Mouse (Mus musculus): Measurements from ENCODE around the gene Pea15a. TPM values are rescaled to one million over a fixed set of nuclear protein-coding genes. Genes with fewer than 3 reads are reported as not detected.

Gene Pea15a
- total RNA-seq, 2 experiments from 2014 or later: 92.5 to 94.7 TPM

DNA sequence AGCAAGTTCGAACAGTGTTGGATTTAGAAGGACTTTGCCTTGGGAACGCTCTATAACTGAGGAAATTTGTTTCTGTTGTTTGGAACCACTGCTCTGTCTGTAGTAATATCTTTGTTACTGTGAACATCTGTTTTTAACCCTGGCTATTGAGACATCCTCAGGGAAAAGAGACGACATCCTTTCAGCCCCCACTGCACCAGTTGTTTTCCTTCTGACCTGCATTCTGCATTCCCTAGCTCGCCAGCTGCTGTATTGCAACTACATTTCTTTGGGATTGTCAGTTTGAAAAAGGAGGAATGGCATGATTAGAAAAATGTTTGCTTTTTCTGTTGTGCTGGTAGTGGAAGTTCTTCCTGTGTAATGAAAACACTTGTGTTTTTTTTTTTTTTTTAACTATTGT is 25.7 kb downstream of the Pea15a start:
- DNase-seq (ENCODE audit: low spot score in 2 of 2): no peak

DNA sequence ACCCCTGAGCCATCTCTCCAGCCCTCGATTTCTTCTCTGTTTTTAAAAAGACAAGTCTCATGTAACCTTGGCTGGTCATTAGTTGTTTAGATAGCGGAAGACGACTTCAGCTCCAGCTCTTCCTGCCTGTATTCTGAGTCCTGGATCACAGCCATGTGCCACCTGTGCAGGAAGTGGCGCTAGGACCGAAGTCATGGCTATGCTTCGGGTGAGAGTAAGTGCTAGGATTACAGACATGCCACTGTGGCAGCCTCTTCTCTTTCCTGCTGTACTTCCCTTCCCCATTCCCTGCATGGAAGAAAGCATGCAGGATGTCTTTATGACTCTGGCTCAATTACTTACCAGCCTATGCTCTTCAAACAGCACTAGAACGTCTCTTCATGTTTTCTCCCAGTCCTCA is 27.5 kb downstream of the Pea15a start:
- DNase-seq (ENCODE audit: low spot score in 2 of 2): no peak

DNA sequence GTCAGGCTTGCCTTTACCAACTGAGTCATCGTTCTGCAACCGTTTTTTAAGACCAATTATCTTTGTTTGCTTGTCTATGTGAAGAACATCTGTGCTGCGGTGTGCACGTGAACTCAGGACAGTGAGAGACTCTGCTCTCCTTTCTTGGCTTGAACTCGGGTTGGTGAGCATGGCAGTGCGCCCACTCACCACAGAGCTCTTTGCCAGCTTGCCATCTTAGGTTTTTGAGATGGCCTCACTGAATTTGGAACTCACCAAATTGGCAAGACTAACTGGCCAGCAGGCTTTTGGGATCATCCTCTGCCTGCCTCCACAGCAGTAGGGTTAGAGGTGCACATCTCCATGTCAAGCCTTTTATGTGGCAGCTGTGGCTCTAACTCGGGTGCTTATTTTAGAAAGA is 28.8 kb downstream of the Pea15a start:
- DNase-seq (ENCODE audit: low spot score in 2 of 2): no peak

DNA sequence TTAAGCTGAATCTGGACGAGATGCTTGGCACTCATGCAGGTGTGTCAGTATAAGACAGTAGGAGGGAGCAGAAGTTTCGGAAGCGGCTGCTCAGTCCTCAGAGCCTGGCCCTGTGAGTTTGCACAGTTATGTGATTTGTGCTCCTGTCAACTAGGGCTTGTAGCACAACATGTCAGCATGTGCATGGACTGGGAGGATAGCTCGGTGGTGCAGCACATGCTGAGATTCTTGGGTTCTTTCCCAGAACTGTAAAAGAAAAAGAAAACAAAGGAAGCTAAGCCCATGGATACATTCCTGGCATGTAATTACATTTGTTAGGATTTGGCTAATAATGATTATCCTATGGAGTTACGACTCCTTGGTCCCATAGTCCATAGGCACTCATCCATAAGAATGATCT is 33.4 kb downstream of the Pea15a start:
- no peak for DNase-seq (ENCODE audit: low spot score in 2 of 2)

DNA sequence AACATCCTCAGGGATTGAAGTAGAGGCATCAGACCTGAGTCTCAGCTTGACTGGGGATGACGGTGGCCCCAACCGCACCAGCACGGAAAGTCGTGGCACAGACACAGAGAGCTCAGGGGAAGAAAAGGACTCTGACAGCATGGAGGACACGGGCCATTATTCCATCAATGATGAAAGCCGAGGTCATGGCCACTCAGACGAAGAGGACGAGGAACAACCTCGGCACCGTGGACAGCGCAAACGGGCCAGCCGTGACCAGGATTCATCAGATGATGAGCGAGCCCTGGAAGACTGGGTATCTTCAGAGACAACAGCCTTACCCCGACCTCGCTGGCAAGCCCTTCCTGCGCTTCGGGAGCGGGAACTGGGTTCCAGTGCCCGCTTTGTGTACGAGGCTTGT is 34.2 kb downstream of the Pea15a start:
- no peak for DNase-seq (ENCODE audit: low spot score in 2 of 2)

DNA sequence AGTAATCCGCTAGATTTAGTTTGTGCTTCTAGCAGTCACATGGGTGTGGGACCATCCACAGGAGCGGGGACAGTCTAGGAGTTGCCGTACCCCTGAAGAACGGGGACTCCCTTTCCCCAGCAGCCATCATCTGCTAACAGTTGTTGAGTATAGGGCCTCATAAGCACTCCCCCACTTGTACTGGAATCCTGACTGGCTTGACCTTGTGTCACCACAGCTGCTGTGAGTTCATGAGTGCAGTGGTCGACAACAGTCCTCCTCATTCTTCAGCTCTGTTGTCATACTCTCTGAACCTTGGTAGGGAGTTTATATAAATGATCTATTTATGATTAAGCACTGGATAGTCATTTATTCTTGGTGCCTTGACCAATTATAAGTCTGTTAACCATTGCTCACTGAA is 36.8 kb downstream of the Pea15a start:
- no peak for DNase-seq (ENCODE audit: low spot score in 2 of 2)

DNA sequence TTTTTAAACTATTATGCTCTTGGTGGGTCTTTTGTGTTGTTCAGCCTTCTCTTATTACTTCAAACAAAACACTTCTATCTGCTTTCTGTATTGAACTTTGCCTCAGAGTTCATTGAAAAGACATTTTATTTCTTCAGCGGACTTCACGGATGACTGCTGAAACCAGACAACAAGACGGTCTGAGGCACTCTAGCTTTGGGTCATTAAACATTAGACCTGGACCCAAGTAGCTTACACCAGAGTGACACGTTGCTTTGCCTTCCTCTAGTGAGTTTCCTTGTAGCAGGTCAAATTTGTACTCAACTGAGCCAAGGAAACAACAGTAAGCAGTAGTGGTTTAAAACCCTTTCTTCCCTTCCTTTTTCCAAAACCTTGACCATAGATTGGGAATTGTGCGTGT is 38.7 kb downstream of the Pea15a start:
- no peak for DNase-seq (ENCODE audit: low spot score in 2 of 2)

DNA sequence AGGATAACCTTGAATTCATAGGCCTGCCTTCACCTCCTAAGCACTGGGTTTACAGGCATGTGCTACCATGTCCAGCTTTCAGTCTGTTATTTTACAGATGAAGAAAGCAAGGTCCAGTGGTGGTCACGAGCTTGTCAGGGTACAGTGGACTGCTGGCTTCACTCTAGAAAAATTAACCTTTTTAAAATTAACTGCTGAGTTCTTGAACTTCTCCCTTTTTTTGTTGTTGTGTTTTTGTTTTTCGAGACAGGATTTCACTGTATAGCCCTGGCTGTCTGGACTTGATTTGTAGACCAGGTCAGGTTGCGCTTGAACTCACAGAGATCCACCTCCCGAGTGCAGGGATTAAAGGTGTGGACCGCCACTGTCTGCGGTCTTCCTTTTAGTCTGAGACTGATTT is 43.6 kb downstream of the Pea15a start:
- DNase-seq (ENCODE audit: low spot score in 2 of 2): no peak

DNA sequence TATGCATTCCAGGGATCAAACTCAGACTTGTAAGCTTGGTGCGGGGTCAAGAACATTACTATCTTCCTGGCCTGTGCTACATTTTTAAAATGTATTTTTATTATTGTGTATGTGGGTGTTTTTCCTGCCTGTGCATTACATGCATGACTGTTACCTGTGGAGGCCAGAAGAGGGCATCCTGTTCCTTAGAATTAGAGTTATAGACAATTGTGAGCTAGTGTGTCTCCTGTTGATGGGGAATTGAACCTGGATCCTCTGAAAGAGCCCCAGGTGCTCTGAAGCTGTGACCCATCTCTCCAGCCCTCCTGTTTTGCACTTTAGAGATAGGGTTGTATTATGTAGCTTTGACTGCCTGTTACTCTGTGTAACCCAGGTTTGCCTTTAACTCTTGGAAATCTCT is 44.6 kb downstream of the Pea15a start:
- no peak for DNase-seq (ENCODE audit: low spot score in 2 of 2)

DNA sequence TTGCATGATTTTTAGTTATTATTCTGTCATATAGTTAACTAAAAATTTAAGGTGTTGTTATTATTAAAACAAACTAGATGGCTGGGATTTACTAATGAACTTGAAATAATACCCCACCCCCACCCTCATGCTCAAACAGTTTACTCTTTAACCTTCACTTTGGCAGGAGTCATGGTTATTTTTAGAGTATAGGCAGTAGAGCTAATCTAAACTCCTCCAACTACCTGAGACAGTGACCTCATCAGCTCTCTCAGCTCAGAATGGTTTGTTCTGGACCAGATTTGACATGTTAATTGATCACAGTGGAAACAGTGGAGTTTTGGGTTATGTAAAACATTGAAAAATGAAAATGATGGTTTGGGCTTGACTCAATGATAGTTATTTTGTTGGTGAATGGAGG is 46.1 kb downstream of the Pea15a start:
- DNase-seq (ENCODE audit: low spot score in 2 of 2): no peak

DNA sequence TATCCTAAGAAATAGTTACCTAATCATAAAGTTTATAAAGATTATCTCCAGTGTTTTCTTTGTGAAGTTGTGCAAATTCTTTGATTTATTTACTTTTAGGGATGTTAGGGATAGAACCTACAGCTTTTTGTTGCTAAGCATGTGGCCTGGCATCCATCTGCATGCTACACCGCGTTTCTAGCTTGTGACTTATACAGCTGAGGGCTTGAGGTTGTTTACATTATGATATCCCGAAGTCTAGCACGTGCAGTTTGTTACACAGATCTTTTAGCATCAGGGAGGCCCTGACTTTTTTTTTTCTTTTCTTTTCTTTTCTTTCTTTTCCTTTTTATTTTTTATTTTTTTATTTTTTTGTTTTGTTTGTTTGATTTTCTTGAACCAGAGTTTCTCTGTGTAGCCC is 46.6 kb downstream of the Pea15a start:
- DNase-seq (ENCODE audit: low spot score in 2 of 2): no peak

DNA sequence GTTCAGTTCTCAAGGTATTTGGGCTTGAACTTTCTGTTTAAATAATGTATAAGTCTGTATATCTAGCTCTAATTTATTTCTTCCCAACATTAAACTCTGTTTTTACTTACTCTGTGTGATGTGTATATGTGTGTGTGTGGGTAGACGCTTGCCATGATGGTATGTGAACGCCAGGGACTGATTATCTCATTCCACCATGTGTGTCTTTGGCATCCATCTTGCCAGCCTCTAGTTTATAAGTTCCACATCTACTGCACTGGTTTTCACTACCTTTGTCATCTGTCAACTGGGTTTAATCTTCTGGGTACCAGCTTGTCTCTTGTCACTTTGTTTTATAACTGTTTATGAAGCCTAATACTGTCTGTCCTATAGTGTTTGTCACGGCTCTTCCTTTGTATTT is 51.1 kb downstream of the Pea15a start:
- no peak for DNase-seq (ENCODE audit: low spot score in 2 of 2)

DNA sequence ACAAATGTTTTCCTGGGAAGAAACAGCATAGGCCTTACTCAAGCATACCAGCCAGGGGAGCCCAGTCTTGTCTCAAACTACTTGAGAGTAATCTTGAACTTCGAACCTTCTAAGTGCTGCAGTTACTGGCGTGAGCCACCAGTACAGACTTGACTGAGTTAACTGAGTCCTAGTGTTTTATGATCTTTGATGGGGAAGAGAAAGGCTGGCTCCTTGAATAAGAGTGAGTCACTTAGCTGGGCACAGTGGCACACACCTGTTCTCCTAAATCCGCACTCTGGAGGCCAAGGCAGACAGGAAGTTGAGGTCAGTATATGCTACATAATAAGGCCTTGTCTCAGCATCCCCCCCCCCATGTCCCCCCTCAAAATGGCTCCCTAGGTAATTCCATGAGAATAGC is 52.1 kb downstream of the Pea15a start:
- DNase-seq (ENCODE audit: low spot score in 2 of 2): no peak

DNA sequence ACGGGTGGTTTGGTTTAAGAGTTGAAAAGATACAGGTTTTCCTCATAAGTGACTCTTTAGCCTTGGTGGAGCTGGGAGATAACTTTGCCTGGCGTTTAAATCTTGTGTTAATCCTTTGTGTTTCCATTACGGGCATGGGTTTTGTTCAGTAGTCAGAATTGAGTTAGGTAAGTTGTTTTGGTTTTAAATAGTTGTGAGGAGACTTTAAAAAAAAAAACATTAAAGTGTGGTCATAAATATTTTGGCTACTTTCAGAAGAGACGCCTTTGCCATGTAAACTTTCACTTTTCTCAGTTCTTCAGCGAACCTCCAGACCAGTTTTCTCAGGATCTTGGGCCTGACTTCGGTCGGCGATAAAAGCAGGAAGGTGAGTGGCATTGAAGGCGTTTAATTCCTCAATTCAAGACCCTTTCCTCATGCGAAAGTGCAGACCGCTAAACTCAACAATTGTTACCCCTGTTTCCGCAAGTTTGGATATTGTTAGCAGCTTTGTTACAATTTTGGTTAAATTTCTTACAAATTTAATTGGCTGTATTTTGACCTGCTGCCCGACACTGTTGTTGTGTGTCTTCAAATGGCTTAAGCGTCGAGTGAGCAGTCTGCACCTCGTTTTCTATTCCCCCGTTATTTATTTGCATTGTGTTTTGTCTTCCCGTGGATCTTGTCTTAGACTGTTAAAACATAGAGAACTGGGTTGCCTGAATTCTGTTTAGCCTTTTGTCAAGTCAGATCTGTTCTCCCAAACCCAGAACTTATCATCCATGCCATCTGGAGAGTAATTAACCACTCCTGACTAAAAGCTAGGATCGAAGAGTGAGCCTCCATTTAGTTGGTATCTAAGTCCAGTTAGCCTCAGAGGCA is 57.4 kb downstream of the Pea15a start:
- no peak for DNase-seq (ENCODE audit: low spot score in 2 of 2)

DNA sequence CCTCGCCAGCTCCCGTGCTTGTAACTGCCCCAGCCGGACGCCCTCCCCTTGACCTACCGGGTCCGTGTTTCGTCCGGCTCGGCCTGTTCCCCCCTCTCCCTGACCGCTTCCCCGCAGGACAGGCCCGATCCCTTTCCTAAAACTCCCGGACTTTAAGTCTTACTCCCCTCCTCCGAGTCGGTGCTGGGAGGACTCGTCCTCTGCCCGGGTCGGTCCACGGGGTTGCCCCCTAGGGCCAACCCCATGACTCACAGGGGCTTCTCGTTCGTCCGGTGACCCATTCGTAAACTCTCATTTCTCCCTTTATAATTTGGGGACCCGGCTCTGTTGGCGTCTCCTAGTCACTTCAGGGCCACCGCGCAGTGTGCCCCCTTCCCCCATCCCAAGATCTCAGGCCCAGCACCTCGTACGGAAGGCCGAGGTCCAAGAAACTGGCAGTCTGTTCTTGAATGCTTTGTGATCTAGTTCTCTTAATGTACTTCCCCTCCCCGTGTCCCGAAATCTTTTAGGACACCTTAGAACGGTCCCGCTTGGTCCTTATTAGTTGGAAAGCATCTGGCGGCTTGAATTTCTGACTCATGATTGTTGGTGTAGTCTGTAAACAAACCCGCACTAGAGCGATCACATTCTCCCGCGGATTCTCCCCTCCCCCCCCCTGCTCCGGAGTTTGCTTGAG is 58.2 kb downstream of the Pea15a start:
- DNase-seq (ENCODE audit: low spot score in 2 of 2): no peak

DNA sequence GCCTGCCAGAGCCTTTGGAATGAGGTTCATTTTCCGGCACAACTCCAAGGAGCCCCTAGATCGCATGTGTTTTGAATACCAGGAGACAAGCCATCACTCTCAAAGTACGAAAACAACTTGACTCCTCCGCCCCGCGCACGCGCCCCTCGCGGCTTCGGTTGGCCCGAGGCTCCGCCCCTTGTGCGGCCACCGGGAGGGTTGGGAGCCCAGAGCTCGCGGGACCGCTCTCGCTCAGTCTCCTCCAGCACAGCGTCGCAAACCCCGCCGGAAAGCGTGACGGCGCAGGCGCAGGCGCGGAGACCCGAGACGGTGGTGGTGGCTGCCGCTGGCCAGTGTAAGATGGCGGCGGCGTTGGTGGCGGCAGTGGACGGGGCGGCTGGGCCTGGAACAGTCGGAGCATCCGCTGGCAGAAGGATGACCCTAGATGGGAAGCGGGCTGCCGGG is 58.7 kb downstream of the Pea15a start, which contains the start of gene Dcaf8:
Gene Dcaf8, plus strand, starts transcription at position 250 of the 444 bp plus-strand sequence.
- DNase-seq (ENCODE audit: low spot score in 2 of 2): peak; percentile 96 to 97

Other genes with a start within 250 kb of the Pea15a start
- gene Vangl2, start 178.4 kb downstream of the Pea15a start, total RNA-seq (2021): 10 to 100 TPM; 16.2 to 18.7 TPM
- gene Nhlh1, start 149.2 kb downstream of the Pea15a start, total RNA-seq (2021): under 1 TPM in 1 of 2 experiments, not detected in 1; 0.31 TPM
- 100 to 1,000 TPM; 187 to 205 TPM for gene Copa, start 124.3 kb downstream of the Pea15a start, total RNA-seq (2021)
- 100 to 1,000 TPM; 148 to 154 TPM for gene Ncstn, start 124.0 kb downstream of the Pea15a start, total RNA-seq (2021)
- 100 to 1,000 TPM; 168 to 170 TPM for gene Pex19, start 80.0 kb downstream of the Pea15a start, total RNA-seq (2021)
- 100 to 1,000 TPM; 177 to 181 TPM for gene Dcaf8, start 58.7 kb downstream of the Pea15a start, total RNA-seq (2021)
- 10 to 100 TPM; 15.7 to 51.9 TPM for gene Casq1, start 13.1 kb upstream of the Pea15a start, total RNA-seq (2021)
- under 1 TPM; 0.39 to 0.45 TPM for gene Atp1a4, start 51.6 kb upstream of the Pea15a start, total RNA-seq (2021)
- gene Igsf8, start 54.8 kb upstream of the Pea15a start, total RNA-seq (2021): 10 to 100 TPM; 45.3 to 55.6 TPM
- 10 to 100 TPM; 50.9 to 70.2 TPM for gene Atp1a2, start 91.3 kb upstream of the Pea15a start, total RNA-seq (2021)
- gene Kcnj9, start 122.5 kb upstream of the Pea15a start, total RNA-seq (2021): under 1 TPM; 0.11 to 0.20 TPM
- gene Kcnj10, start 134.4 kb upstream of the Pea15a start, total RNA-seq (2021): 1 to 10 TPM; 1.8 to 4.5 TPM
- gene Pigm, start 169.7 kb upstream of the Pea15a start, total RNA-seq (2021): 10 to 100 TPM; 18.1 to 19.9 TPM